Comparison of ENCODE assay signal across 8 mouse cellular contexts in the genomic region with DNA sequence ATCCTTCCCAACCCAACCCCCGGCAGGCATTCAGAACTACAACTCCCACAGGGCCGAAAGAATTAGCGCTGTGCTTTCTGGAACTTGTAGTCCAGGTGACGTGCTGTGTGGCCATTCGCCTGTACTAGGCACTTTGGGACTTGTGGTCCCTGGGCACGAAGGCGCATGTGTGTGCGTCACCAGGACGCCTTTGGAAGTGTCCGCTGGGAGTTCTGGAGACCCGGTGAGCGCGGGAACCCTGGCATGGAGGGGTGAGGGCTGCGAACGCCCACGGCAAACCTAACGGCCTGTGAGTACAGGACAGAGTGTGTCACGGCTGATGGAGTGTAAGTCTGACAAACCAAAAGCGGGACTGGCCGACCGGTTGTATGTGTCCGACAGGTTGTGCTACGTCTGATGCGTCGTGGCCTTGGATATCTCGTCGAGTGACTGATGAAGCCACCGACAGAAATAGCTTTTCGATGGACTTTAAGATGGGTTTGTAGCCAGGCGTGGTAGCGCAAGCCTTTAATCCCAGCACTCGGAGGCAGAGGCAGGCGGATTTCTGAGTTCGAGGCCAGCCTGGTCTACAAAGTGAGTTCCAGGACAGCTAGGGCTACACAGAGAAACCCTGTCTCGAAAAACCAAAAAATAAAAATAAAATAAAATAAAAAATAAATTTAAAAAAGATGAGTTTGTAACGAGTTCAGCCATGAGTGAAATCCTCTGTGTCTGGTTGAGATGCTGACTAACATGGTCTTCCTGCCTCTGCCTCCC. TPM values are rescaled to one million over a fixed set of nuclear protein-coding genes. Genes with fewer than 3 reads are reported as not detected.
DNase-seq lines count a peak whose midpoint lies in the region; ATAC-seq and TF ChIP-seq lines count a peak whose summit lies in the region.

A gene (plus strand): TSS at position 161 of the 756 bp plus-strand sequence.

- no peaks in the 10 kb centered on the region for H3K27me3 ChIP-seq in Patski
- H3K27me3 ChIP-seq in hindbrain, embryonic 13.5 days = no peaks in the 10 kb centered on the region

- no peaks in the 10 kb centered on the region for H3K9me3 ChIP-seq in hindbrain, embryonic 13.5 days

- in situ Hi-C loops in Patski (cut with MboI; ENCODE audit: low pct_unique_long_range_greater_than_20kb) = no loop called here

- H3K4me2 ChIP-seq in hindbrain, embryonic 13.5 days = peak within 1 kb of the TSS; percentile 49

- H3K4me3 ChIP-seq in hindbrain, embryonic 13.5 days = peak within 1 kb of the TSS; percentile 55

- DNase-seq in Patski (ENCODE audit: low read depth, low spot score) = peak; percentile 73
- peak; percentile 91 to 95 for DNase-seq in cerebellum, postnatal 14 days
- DNase-seq in frontal cortex, postnatal 14 days (ENCODE audit: low spot score in 2 of 2) = peak; percentile 88 to 94
- peak; percentile 82 to 83 for DNase-seq in layer of hippocampus, postnatal 25 days (ENCODE audit: extremely low spot score in 1 of 2, low spot score in 1 of 2)
- DNase-seq in lung, postnatal 25 days (ENCODE audit: low spot score) = peak; percentile 96
- peak; percentile 94 for DNase-seq in retina, embryonic 14.5 days (ENCODE audit: low spot score)
- peak; percentile 78 for DNase-seq in thymus, postnatal 4 days

- 6% methylated on average over 36 of the region's 36 CpGs for WGBS in hindbrain, embryonic 13.5 days

- POLR2A ChIA-PET in Patski (lab: Charles Lee) = no interaction called here

- peak; percentile 99 for ATAC-seq in Patski
- peak; percentile 98 for ATAC-seq in hindbrain, embryonic 13.5 days (ENCODE audit: low FRiP score)

- peaks cover 16% of the 10 kb centered on the region for H3K4me1 ChIP-seq in hindbrain, embryonic 13.5 days (replicated peaks)

- H3K27ac ChIP-seq in hindbrain, embryonic 13.5 days = no peak within 1 kb of the TSS

- H3K9ac ChIP-seq in hindbrain, embryonic 13.5 days = peak within 1 kb of the TSS; percentile 73

- no peak for TF ChIP-seq CTCF in Patski (IDR thresholded peaks at IDR 0.05)

- peaks cover 6% of the 10 kb centered on the region for H3K36me3 ChIP-seq in hindbrain, embryonic 13.5 days

- CTCF ChIA-PET in Patski (lab: Charles Lee) = interaction anchor here (2.7 kb wide), 1 partner anchor 12 kb away, joined by 6 read pairs; no protein-coding TSS in a partner anchor

RNA-seq across cellular contexts. Expression of the gene that starts here (rescaled TPM):
- 15.7 TPM for polyA plus RNA-seq in Patski (2021)
- 10.6 and 10.9 TPM in 2 replicates for polyA plus RNA-seq in hindbrain, embryonic 13.5 days (2015; fragmentation: Nextera tagmentation; extraction: Ambion mirVana)
- 10 to 100 TPM; 14.4 to 15.1 TPM for total RNA-seq in layer of hippocampus, postnatal 25 days (2021)
